Mouse (Mus musculus): ENCODE results near the gene Aebp1. TPM values are rescaled to one million over a fixed set of nuclear protein-coding genes. Genes with fewer than 3 reads are reported as not detected.

Aebp1 gene
- polyA plus RNA-seq (2015; fragmentation: Nextera tagmentation; extraction: Ambion mirVana), result 4.3 and 4.6 TPM in 2 replicates

- peak; percentile 24 for DNase-seq (ENCODE audit: low spot score)
Measured at GRCm38 (mm10) chr11:5861678-5862393, at the start of gene Aebp1. Aebp1 (plus strand) TSS chr11:5861947.

GRCm38 (mm10) chr11:5813381-5813780 lies 48.4 kb upstream of the Aebp1 start:
- no peak for DNase-seq (ENCODE audit: low spot score)

GRCm38 (mm10) chr11:5819223-5819622 lies 42.5 kb upstream of the Aebp1 start:
- no peak for DNase-seq (ENCODE audit: low spot score)

GRCm38 (mm10) chr11:5825432-5825831 lies 36.3 kb upstream of the Aebp1 start:
- no peak for DNase-seq (ENCODE audit: low spot score)

GRCm38 (mm10) chr11:5827931-5828330 lies 33.8 kb upstream of the Aebp1 start:
- no peak for DNase-seq (ENCODE audit: low spot score)

GRCm38 (mm10) chr11:5828509-5829191 lies 33.1 kb upstream of the Aebp1 start:
- DNase-seq (ENCODE audit: low spot score), result no peak

- DNase-seq (ENCODE audit: low spot score), result no peak
Measured at GRCm38 (mm10) chr11:5829327-5829726, 32.4 kb upstream of the Aebp1 start.

GRCm38 (mm10) chr11:5834506-5834905 lies 27.2 kb upstream of the Aebp1 start:
- no peak for DNase-seq (ENCODE audit: low spot score)

GRCm38 (mm10) chr11:5835057-5835456 lies 26.7 kb upstream of the Aebp1 start:
- no peak for DNase-seq (ENCODE audit: low spot score)

GRCm38 (mm10) chr11:5836126-5836525 lies 25.6 kb upstream of the Aebp1 start:
- DNase-seq (ENCODE audit: low spot score), result no peak

- DNase-seq (ENCODE audit: low spot score), result peak; percentile 91
Measured at GRCm38 (mm10) chr11:5837251-5838246, 24.2 kb upstream of the Aebp1 start, which contains the start of gene Polm. Polm (minus strand) TSS chr11:5838016.

- no peak for DNase-seq (ENCODE audit: low spot score)
Measured at GRCm38 (mm10) chr11:5840346-5840745, 21.4 kb upstream of the Aebp1 start.

GRCm38 (mm10) chr11:5841751-5842150 lies 20.0 kb upstream of the Aebp1 start:
- DNase-seq (ENCODE audit: low spot score), result no peak

GRCm38 (mm10) chr11:5843131-5843530 lies 18.6 kb upstream of the Aebp1 start:
- no peak for DNase-seq (ENCODE audit: low spot score)

GRCm38 (mm10) chr11:5846639-5847345 lies 15.0 kb upstream of the Aebp1 start:
- no peak for DNase-seq (ENCODE audit: low spot score)

GRCm38 (mm10) chr11:5848741-5849140 lies 13.0 kb upstream of the Aebp1 start:
- peak; percentile 34 for DNase-seq (ENCODE audit: low spot score)

- no peak for DNase-seq (ENCODE audit: low spot score)
Measured at GRCm38 (mm10) chr11:5849316-5849715, 12.4 kb upstream of the Aebp1 start.

GRCm38 (mm10) chr11:5850452-5850851 lies 11.3 kb upstream of the Aebp1 start:
- peak; percentile 67 for DNase-seq (ENCODE audit: low spot score)

GRCm38 (mm10) chr11:5851021-5851736 lies 10.6 kb upstream of the Aebp1 start:
- peak; percentile 85 for DNase-seq (ENCODE audit: low spot score)

GRCm38 (mm10) chr11:5852314-5852713 lies 9.4 kb upstream of the Aebp1 start:
- DNase-seq (ENCODE audit: low spot score), result no peak
